Mouse (Mus musculus) heart, embryonic 15.5 days (tissue): ENCODE results near the gene Selp. TPM values are rescaled to one million over a fixed set of nuclear protein-coding genes. Genes with fewer than 3 reads are reported as not detected.

Experiments
- ATAC-seq: fragments of 200-750 bp; cut with Nextera tagmentation; replicated peaks from 2 replicates; pipeline ENCODE4 v1.8.0; 2017; ENCODE audit warnings: low read depth, moderate TSS enrichment; ENCODE audit not compliant: insufficient number of reproducible peaks, insufficient read depth, low FRiP score
- H3K27ac ChIP-seq: fragments of 300-500 bp; sonication (generic); 2 replicates; pipeline ENCODE4 v1.5.1; 2015; ENCODE audit warnings: mild to moderate bottlenecking, inconsistent platforms
- H3K27me3 ChIP-seq: fragments of 300-500 bp; sonication (generic); 2 replicates; pipeline ENCODE4 v1.6.1; 2015; ENCODE audit warnings: inconsistent platforms
- H3K36me3 ChIP-seq: fragments of 300-500 bp; sonication (generic); 2 replicates; pipeline ENCODE4 v1.6.1; 2015; ENCODE audit warnings: mild to moderate bottlenecking, inconsistent platforms
- H3K4me1 ChIP-seq: fragments of 300-500 bp; sonication (generic); replicated peaks from 2 replicates; pipeline ENCODE4 v1.6.1; 2015; ENCODE audit warnings: inconsistent platforms
- H3K4me2 ChIP-seq: fragments of 300-500 bp; sonication (generic); 2 replicates; pipeline ENCODE4 v1.6.1; 2015; ENCODE audit warnings: inconsistent platforms, mild to moderate bottlenecking, moderate library complexity
- H3K4me3 ChIP-seq: fragments of 300-500 bp; sonication (generic); 2 replicates; pipeline ENCODE4 v1.5.1; 2015; ENCODE audit warnings: mild to moderate bottlenecking, inconsistent platforms
- H3K9ac ChIP-seq: fragments of 300-500 bp; sonication (generic); 2 replicates; pipeline ENCODE4 v1.6.1; 2015; ENCODE audit warnings: mild to moderate bottlenecking, inconsistent platforms
- H3K9me3 ChIP-seq: fragments of 300-500 bp; sonication (generic); replicated peaks from 2 replicates; pipeline ENCODE4 v1.6.1; 2016; ENCODE audit warnings: inconsistent platforms
- WGBS: fragments of 180-500 bp; shearing (Covaris S2); methylation state at CpG from one replicate; pipeline ENCODE4 v1.1.7; 2015; ENCODE audit warnings: mixed read lengths; 5-methylcytosine and 5-hydroxymethylcytosine counted together
- polyA plus RNA-seq: library from polyadenylated mRNA; unstranded; fragments of >200 nt; fragmentation: Nextera tagmentation; extraction: Ambion mirVana; gene quantifications from 2 replicates; pipeline ENCODE4 v1.2.1, GENCODE M21; 2015

The Selp gene
- polyA plus RNA-seq = 0.35 and 0.42 TPM in 2 replicates

DNA sequence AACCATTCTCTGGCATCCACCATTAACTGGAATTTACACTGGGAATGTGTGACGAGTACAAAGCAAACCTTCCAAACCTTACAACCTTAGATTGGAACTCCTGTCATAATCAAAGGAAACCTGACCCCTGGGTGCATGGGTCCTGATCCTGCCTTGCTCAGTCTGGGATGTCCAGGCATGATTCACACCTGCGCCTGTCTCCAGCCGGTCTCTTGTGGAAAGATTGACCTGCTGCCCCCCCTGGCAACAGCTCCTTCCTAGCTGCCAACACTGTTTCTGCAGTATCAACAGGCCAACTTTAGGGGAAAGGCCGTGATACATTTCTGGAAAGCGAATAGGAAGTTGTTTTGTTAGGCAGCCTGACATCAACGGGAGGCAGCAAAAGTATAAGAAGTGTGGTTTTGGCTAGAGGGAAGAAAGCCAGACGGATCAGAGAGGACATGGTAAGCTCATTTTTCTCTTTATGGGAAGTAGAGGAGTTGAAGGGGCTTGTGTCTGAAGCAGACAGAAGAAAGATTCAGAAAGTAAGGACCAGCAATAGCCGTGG, at the start of gene Selp:
TSS of gene Selp (plus strand) at position 318 of the 547 bp plus-strand sequence.
- H3K4me1 ChIP-seq = no peaks in the 10 kb centered on the region
- no peak within 1 kb of the TSS for H3K4me3 ChIP-seq
- no peaks in the 10 kb centered on the region for H3K36me3 ChIP-seq
- 46% methylated on average over 8 of the region's 8 CpGs for WGBS
- H3K9me3 ChIP-seq = no peaks in the 10 kb centered on the region
- H3K4me2 ChIP-seq = no peak within 1 kb of the TSS
- no peak within 1 kb of the TSS for H3K27ac ChIP-seq
- H3K9ac ChIP-seq = no peak within 1 kb of the TSS
- no peaks in the 10 kb centered on the region for H3K27me3 ChIP-seq
- ATAC-seq = no peak

DNA sequence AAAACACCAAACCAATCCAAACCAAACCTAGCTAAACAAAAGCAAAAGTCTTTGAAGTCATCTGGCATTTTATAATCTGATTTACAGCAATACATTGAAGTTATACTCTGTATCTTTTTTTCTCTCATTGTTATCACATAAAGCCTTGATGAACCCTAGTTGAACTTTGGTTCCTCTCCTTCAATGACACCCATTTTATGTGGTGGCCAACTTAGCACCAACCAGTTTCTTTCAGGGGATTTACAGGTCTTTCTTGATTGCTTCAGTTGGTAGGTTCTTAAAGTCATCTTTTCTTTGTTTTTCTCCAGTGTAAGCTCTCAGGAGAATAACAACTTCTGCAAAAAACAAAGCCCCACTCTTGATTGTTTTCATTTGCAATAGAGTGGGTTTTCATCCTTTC, 45.8 kb upstream of the Selp start:
- Histone ChIP-seq H3K27me3 (no peaks in the 10 kb centered on the region), H3K4me2 (no peak overlapping the region), H3K9ac (no peak overlapping the region), H3K9me3 (no peaks in the 10 kb centered on the region), H3K4me3 (no peak overlapping the region), H3K4me1 (no peaks in the 10 kb centered on the region), H3K27ac (no peak overlapping the region), H3K36me3 (no peaks in the 10 kb centered on the region)
- ATAC-seq = no peak

DNA sequence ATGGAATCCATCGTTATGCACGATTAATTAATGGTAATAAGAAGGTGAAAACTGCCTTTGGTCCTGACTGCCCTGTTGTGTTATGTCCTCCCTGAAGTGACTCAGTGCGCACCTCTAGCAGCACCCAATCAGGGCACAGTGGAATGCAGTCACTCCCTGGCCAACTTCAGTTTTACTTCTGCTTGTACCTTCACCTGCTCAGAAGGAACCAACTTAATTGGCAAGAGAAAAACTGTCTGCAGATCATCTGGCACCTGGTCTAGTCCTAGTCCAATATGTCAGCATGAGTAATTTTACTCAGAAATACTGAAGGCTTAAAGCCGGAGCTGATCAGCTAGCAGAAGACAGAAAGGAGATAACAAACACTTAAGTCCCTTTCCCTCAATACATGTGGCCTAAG, 44.6 kb upstream of the Selp start:
- H3K4me1 ChIP-seq = no peaks in the 10 kb centered on the region
- H3K4me3 ChIP-seq = no peak overlapping the region
- no peak overlapping the region for H3K4me2 ChIP-seq
- no peak overlapping the region for H3K9ac ChIP-seq
- ATAC-seq = no peak
- no peaks in the 10 kb centered on the region for H3K9me3 ChIP-seq
- H3K27me3 ChIP-seq = no peaks in the 10 kb centered on the region
- no peak overlapping the region for H3K27ac ChIP-seq
- 74% methylated on average over 4 of the region's 4 CpGs for WGBS
- H3K36me3 ChIP-seq = no peaks in the 10 kb centered on the region

DNA sequence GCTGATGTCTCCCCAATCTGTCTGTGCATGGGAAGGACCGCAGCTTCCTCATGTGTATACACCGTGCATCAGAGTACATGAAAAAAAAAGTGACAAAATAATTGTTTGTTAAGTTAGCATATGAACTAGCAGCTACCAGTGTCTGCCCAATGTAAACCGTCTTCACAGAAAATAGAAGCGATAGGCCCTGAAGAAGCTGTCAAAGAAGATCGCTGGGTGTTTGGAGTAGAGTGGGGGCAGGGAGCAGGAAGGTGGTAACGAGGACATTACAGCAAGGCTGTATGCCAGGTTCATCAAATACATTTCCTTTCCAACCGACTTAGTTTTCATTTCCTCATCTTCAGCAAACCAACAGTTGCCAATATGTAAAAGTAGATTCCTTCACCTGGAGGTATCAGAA, 44.0 kb upstream of the Selp start:
- H3K9me3 ChIP-seq = no peaks in the 10 kb centered on the region
- H3K4me3 ChIP-seq = no peak overlapping the region
- no peak for ATAC-seq
- no peak overlapping the region for H3K9ac ChIP-seq
- H3K27ac ChIP-seq = no peak overlapping the region
- H3K36me3 ChIP-seq = no peaks in the 10 kb centered on the region
- WGBS = 72% methylated on average over 7 of the region's 7 CpGs
- H3K4me2 ChIP-seq = no peak overlapping the region
- no peaks in the 10 kb centered on the region for H3K4me1 ChIP-seq
- H3K27me3 ChIP-seq = no peaks in the 10 kb centered on the region

DNA sequence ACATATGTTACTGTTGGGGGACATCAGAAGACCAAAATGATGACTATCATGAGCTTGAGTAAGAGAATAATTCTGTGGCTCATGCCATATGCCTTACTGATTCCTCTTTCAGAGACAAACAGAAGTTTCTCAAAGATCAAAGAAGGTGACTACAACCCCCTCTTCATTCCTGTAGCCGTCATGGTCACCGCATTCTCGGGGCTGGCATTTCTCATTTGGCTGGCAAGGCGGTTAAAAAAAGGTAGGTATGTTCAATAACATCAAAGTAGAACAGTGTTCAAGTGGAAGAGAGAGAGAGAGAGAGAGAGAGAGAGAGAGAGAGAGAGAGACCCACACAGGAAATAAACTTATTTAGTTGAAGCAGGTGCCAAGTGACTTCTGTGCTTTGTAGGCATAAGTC, 43.1 kb upstream of the Selp start:
- H3K27ac ChIP-seq = no peak overlapping the region
- WGBS = 78% methylated on average over 4 of the region's 4 CpGs

DNA sequence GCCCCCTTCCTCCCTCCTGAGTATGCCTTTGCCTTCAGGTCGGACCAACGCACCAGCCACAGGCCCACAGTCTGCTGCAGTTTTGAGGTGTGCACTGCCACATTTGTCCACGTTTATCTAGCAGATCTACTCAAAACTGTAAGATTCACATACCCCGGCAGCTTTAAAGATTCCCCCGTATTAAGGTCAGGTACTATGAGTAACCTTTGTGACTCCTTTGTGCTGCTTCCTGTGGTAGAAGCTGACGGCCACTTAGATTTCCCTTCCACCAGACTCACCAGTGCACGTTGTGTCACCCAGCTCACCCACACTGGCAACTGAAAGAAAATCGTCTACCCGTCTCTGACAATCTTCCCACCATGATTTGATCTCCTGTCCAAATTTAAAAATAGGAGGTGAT, 42.0 kb upstream of the Selp start:
- 72% methylated on average over 9 of the region's 9 CpGs for WGBS
- no peak for ATAC-seq

More for the DNA sequence above, 43.1 kb upstream of the Selp start:
- Histone ChIP-seq H3K27me3 (no peaks in the 10 kb centered on the region), H3K9me3 (no peaks in the 10 kb centered on the region), H3K4me3 (no peak overlapping the region), H3K9ac (no peak overlapping the region), H3K36me3 (no peaks in the 10 kb centered on the region), H3K4me1 (no peaks in the 10 kb centered on the region), H3K4me2 (no peak overlapping the region)
- no peak for ATAC-seq

DNA sequence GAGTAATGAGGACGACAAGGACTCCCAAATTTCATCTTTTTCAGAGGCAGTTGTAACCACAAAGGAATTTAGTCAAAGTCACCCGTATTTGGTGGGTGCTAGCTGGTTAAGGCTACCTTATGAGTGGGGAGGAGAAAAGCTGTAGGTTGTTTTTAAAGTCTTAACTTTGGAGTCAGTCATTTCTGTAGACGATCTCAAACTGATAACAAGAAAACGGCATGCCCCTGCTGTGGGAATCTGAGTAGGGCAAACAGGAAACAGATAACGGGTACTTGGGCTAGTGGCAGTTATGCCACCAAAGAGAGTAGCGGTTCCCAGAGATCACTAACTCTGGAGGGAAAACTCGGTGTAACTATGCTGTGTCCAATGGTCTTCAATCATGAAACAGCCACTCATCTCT, 41.3 kb upstream of the Selp start:
- Histone ChIP-seq H3K4me3 (no peak overlapping the region), H3K27ac (no peak overlapping the region), H3K9me3 (no peaks in the 10 kb centered on the region), H3K9ac (no peak overlapping the region), H3K27me3 (no peaks in the 10 kb centered on the region), H3K4me1 (no peaks in the 10 kb centered on the region), H3K4me2 (no peak overlapping the region), H3K36me3 (no peaks in the 10 kb centered on the region)
- WGBS = 63% methylated on average over 7 of the region's 7 CpGs
- no peak for ATAC-seq

More for the DNA sequence above, 42.0 kb upstream of the Selp start:
- no peaks in the 10 kb centered on the region for H3K36me3 ChIP-seq
- H3K4me1 ChIP-seq = no peaks in the 10 kb centered on the region
- no peaks in the 10 kb centered on the region for H3K9me3 ChIP-seq
- H3K4me2 ChIP-seq = no peak overlapping the region
- H3K4me3 ChIP-seq = no peak overlapping the region
- H3K9ac ChIP-seq = no peak overlapping the region
- no peaks in the 10 kb centered on the region for H3K27me3 ChIP-seq
- H3K27ac ChIP-seq = no peak overlapping the region

DNA sequence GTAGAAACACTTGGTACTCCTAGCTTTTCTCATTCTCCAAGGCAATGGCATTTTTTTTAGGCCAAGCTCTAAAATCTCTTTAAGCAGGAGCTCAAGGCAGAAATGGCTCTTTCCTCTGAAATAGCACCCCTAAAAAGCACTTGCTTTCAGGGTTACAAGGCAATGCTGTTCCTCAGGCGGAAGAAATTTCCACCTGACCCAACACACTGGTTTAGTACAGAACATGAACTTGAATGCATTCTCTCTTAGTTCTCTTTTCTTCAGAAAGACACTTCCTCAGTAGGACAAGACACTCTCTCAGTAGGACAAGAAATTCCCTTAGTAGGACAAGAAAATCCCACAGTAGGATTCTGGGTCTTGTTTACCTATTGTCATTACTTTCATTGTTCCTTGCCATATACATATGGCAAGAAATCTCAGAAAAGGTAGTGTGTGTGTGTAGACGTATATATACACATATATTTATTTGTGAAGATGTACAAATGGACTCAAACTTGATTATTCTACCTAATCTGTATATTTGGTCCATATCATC, 40.4 kb upstream of the Selp start:
- H3K4me1 ChIP-seq = no peaks in the 10 kb centered on the region
- no peaks in the 10 kb centered on the region for H3K9me3 ChIP-seq
- no peak overlapping the region for H3K4me3 ChIP-seq
- H3K36me3 ChIP-seq = no peaks in the 10 kb centered on the region
- H3K9ac ChIP-seq = no peak overlapping the region
- no peak overlapping the region for H3K27ac ChIP-seq
- ATAC-seq = no peak
- no peaks in the 10 kb centered on the region for H3K27me3 ChIP-seq
- H3K4me2 ChIP-seq = no peak overlapping the region
- 82% methylated on average over 2 of the region's 2 CpGs for WGBS

DNA sequence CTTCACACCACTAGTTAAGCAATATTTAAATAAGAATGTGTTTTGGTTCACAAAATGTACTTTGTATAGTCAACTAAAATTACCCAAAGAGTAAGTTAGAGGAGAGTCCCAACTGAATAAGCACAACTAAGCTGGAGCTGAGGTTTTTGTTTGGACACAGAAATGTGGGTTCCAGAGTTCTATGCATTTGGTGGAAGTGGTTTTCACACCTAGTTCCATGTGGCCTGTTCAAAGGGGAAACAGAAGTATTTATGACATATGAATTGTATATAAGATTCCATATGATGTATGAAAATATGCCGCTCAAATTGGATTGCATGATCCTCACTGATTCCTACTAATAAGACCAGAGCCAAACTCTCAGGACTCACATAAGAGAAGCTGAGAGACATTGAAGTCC, 39.6 kb upstream of the Selp start:
- Histone ChIP-seq H3K27ac (no peak overlapping the region), H3K4me1 (no peaks in the 10 kb centered on the region), H3K9me3 (no peaks in the 10 kb centered on the region), H3K36me3 (no peaks in the 10 kb centered on the region), H3K4me2 (no peak overlapping the region), H3K9ac (no peak overlapping the region), H3K27me3 (no peaks in the 10 kb centered on the region), H3K4me3 (no peak overlapping the region)
- WGBS = 91% methylated on average over 1 of the region's 1 CpGs
- no peak for ATAC-seq

DNA sequence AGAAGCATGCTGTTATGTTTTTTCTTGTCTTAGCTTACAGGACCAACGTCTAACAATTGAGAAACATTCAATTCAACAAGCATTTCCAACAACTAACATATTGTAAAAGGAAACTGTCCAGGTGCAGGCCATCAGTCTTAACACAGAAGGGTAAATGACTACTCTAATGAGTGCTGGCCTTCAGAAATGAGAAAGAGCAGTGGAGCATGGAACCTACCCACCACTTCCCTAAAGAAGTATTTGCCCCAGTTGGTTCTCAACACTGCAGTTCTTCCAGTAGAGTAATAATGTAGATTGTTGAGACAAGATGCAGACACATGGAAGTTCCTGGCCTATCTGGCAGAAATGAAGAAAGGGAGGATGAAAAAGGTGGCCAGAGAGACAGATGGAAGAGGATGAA, 38.6 kb upstream of the Selp start:
- no peaks in the 10 kb centered on the region for H3K4me1 ChIP-seq
- H3K4me3 ChIP-seq = no peak overlapping the region
- ATAC-seq = no peak
- no peaks in the 10 kb centered on the region for H3K36me3 ChIP-seq
- no peaks in the 10 kb centered on the region for H3K9me3 ChIP-seq
- H3K27me3 ChIP-seq = no peaks in the 10 kb centered on the region
- no peak overlapping the region for H3K4me2 ChIP-seq
- no peak overlapping the region for H3K9ac ChIP-seq
- no peak overlapping the region for H3K27ac ChIP-seq
- WGBS = 32% methylated on average over 1 of the region's 1 CpGs

DNA sequence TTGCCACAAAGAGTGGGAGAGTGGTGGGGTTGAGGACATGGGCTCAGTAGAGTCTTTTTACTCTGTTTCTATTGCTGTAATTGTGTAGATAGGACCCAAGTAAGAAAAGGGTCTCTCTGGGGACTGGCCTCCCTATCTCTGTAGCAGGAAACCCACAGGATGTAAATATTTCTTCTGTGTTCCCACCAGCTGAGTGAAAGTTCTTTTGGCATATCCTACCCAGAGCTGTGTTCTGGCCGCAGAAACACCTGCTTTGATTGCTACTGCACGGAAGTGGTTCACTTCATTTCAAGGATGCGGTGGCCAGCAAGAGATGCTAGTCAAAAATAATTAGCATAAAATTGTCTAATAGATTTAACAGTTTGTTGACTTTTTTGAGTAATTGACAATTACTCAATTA, 38.0 kb upstream of the Selp start:
- Histone ChIP-seq H3K4me3 (no peak overlapping the region), H3K27me3 (no peaks in the 10 kb centered on the region), H3K9ac (no peak overlapping the region), H3K9me3 (no peaks in the 10 kb centered on the region), H3K27ac (no peak overlapping the region), H3K36me3 (no peaks in the 10 kb centered on the region), H3K4me2 (no peak overlapping the region), H3K4me1 (no peaks in the 10 kb centered on the region)
- 73% methylated on average over 3 of the region's 3 CpGs for WGBS
- ATAC-seq = no peak

DNA sequence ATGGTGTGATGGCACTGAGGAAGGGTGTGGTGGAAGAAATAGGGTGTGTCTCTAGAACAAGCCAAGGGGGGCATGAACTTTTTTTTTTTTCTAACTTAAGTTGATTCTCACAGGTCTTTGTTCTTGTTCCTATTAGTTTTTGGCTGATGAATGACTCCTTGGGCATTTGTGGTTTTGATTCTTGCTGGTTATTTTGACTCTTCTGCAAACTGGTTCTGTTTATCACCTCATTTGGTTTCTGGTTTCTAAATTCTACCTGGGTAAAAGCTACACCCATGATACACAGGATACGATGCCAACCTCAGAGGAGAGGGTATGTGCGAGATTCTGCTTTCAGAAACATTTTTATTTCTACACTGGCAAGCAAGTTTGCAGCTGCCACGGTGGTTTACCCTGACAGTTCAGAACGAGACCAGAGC, 36.7 kb upstream of the Selp start:
- Histone ChIP-seq H3K9ac (no peak overlapping the region), H3K4me3 (no peak overlapping the region), H3K36me3 (no peaks in the 10 kb centered on the region), H3K27ac (no peak overlapping the region), H3K27me3 (no peaks in the 10 kb centered on the region), H3K9me3 (no peaks in the 10 kb centered on the region), H3K4me1 (no peaks in the 10 kb centered on the region), H3K4me2 (no peak overlapping the region)
- ATAC-seq = no peak
- WGBS = 76% methylated on average over 4 of the region's 4 CpGs
